22 mouse cellular contexts compared by ENCODE assay signal in genomic region chr16:32708457-32709033, GRCm38 (mm10). TPM values are rescaled to one million over a fixed set of nuclear protein-coding genes. Genes with fewer than 3 reads are reported as not detected.
A peak's percentile ranks its signal among the peaks of the same experiment; 100 is the strongest.
DNase-seq lines count a peak whose midpoint lies in the region; ATAC-seq and TF ChIP-seq lines count a peak whose summit lies in the region.
"Had no signal": no experiment of that assay in that cellular context is flagged by ENCODE, and none has a peak within 500 bp of the region (broad histone marks: within the 10 kb centered on the region; RNA-seq: fewer than 3 reads in every experiment).

No protein-coding gene starts in this region.

- no peak for DNase-seq in embryonic facial prominence, embryonic 14.5 days (ENCODE audit: low spot score)
- DNase-seq in embryonic facial prominence, embryonic 10.5 days (ENCODE audit: low spot score): no peak
- DNase-seq in kidney, adult 8-10 months: no peak
- no peak for DNase-seq in layer of hippocampus, postnatal 10 days (ENCODE audit: low spot score in 2 of 2)
- DNase-seq in cerebellum, adult 2 months: no peak
- DNase-seq: adrenal gland, postnatal 10 days; cerebellum, postnatal 14 days; gastrocnemius, adult 2 months; midbrain, embryonic 14.5 days; spleen, adult 18-20 months; thymus, postnatal 14 days had no signal

- H3K9me3 ChIP-seq in embryonic facial prominence, embryonic 14.5 days (ENCODE audit: control insufficient read depth, low read length): no peaks in the 10 kb centered on the region
- H3K9me3 ChIP-seq in embryonic facial prominence, embryonic 10.5 days: peaks cover 3% of the 10 kb centered on the region; the same call in 1 of the 2 replicates
- H3K9me3 ChIP-seq in kidney, embryonic 14.5 days (ENCODE audit: control insufficient read depth, low read length): no peaks in the 10 kb centered on the region
- no peaks in the 10 kb centered on the region for H3K9me3 ChIP-seq in E14TG2a.4 (ENCODE audit: low read length)
- H3K9me3 ChIP-seq: forebrain, embryonic 12.5 days; limb, embryonic 13.5 days; liver, embryonic 15.5 days had no signal

- no peaks in the 10 kb centered on the region for H3K36me3 ChIP-seq in embryonic facial prominence, embryonic 14.5 days (ENCODE audit: control insufficient read depth, insufficient read depth, low read length)
- H3K36me3 ChIP-seq in embryonic facial prominence, embryonic 10.5 days (replicated peaks): no peaks in the 10 kb centered on the region
- no peaks in the 10 kb centered on the region for H3K36me3 ChIP-seq in kidney, embryonic 14.5 days (ENCODE audit: control insufficient read depth, insufficient read depth, low read length)
- H3K36me3 ChIP-seq in E14TG2a.4 (ENCODE audit: insufficient read depth, low read length): no peaks in the 10 kb centered on the region
- H3K36me3 ChIP-seq in small intestine, adult 2 months (ENCODE audit: control insufficient read depth, insufficient read depth, low read length): no peaks in the 10 kb centered on the region
- H3K36me3 ChIP-seq: forebrain, embryonic 12.5 days; limb, embryonic 13.5 days; liver, embryonic 15.5 days had no signal

- H3K27ac ChIP-seq in embryonic facial prominence, embryonic 14.5 days (replicated peaks; ENCODE audit: low read depth, low read length): no peak overlapping the region
- H3K27ac ChIP-seq in embryonic facial prominence, embryonic 10.5 days (replicated peaks): no peak overlapping the region
- H3K27ac ChIP-seq in kidney, embryonic 14.5 days (ENCODE audit: low read depth, low read length): 0 out of 2 replicates have a peak overlapping the region, but pooled peaks have one; percentile 6
- peak overlapping the region; percentile 82 for H3K27ac ChIP-seq in small intestine, adult 2 months (ENCODE audit: insufficient read depth, low read depth, low read length)
- no peak overlapping the region for H3K27ac ChIP-seq in cerebellum, adult 2 months (ENCODE audit: insufficient read depth, low read length)
- H3K27ac ChIP-seq: forebrain, embryonic 12.5 days; gastrocnemius, adult 2 months; limb, embryonic 13.5 days; liver, embryonic 15.5 days had no signal

- H3K9ac ChIP-seq in embryonic facial prominence, embryonic 14.5 days (ENCODE audit: low read depth, low read length): no peak overlapping the region
- no peak overlapping the region for H3K9ac ChIP-seq in kidney, embryonic 14.5 days (ENCODE audit: low read depth, low read length)
- H3K9ac ChIP-seq: forebrain, embryonic 12.5 days; limb, embryonic 13.5 days; liver, embryonic 15.5 days had no signal

- no peak for TF ChIP-seq CTCF in E14TG2a.4 (conservative IDR thresholded peaks at IDR 0.05; ENCODE audit: low read length)
- no peak for TF ChIP-seq CTCF in small intestine, adult 2 months (IDR thresholded peaks at IDR 0.05; ENCODE audit: extremely low read depth, insufficient read length, insufficient replicate concordance, low read depth, low read length)
- TF ChIP-seq CTCF in cerebellum, adult 2 months (IDR thresholded peaks at IDR 0.05; ENCODE audit: borderline replicate concordance, insufficient read depth, low read depth, low read length): no peak

- 88% methylated on average over 10 of the region's 10 CpGs for WGBS in embryonic facial prominence, embryonic 14.5 days
- 87% methylated on average over 10 of the region's 10 CpGs for WGBS in embryonic facial prominence, embryonic 10.5 days
- 53% methylated on average over 10 of the region's 10 CpGs for WGBS in kidney, embryonic 14.5 days
- 17% methylated on average over 10 of the region's 10 CpGs for WGBS in small intestine, adult 2 months
- WGBS in cerebellum, adult 2 months: 71% methylated on average over 10 of the region's 10 CpGs

- peaks cover 4% of the 10 kb centered on the region; the same call in 1 of the 2 replicates for H3K4me1 ChIP-seq in embryonic facial prominence, embryonic 14.5 days (ENCODE audit: control insufficient read depth, insufficient read depth, low read length)
- peaks cover 42% of the 10 kb centered on the region for H3K4me1 ChIP-seq in embryonic facial prominence, embryonic 10.5 days
- peaks cover 11% of the 10 kb centered on the region; the same call in 1 of the 2 replicates for H3K4me1 ChIP-seq in kidney, embryonic 14.5 days (ENCODE audit: control insufficient read depth, insufficient read depth, low read length)
- H3K4me1 ChIP-seq in E14TG2a.4 (replicated peaks; ENCODE audit: low read depth, low read length): peaks cover 53% of the 10 kb centered on the region
- peaks cover 31% of the 10 kb centered on the region for H3K4me1 ChIP-seq in small intestine, adult 2 months (ENCODE audit: control insufficient read depth, insufficient read depth, insufficient read length, low read length)
- H3K4me1 ChIP-seq in cerebellum, adult 2 months (ENCODE audit: control insufficient read depth, insufficient read depth, low read length): no peaks in the 10 kb centered on the region; the same call in 1 of the 2 replicates
- H3K4me1 ChIP-seq: forebrain, embryonic 12.5 days had no signal

- H3K27me3 ChIP-seq in embryonic facial prominence, embryonic 14.5 days (replicated peaks; ENCODE audit: control insufficient read depth, insufficient read depth, low read length): no peaks in the 10 kb centered on the region
- H3K27me3 ChIP-seq in embryonic facial prominence, embryonic 10.5 days (replicated peaks; ENCODE audit: low read depth, poor library complexity, severe bottlenecking): no peaks in the 10 kb centered on the region
- no peaks in the 10 kb centered on the region for H3K27me3 ChIP-seq in kidney, embryonic 14.5 days (ENCODE audit: control insufficient read depth, insufficient read depth, low read length)
- 0 out of 2 replicates have a peak, but pooled peaks cover 4% of the 10 kb centered on the region for H3K27me3 ChIP-seq in E14TG2a.4 (ENCODE audit: insufficient read depth, low read length)
- H3K27me3 ChIP-seq in small intestine, adult 2 months (ENCODE audit: control insufficient read depth, insufficient read depth, low read length): no peaks in the 10 kb centered on the region
- no peaks in the 10 kb centered on the region for H3K27me3 ChIP-seq in cerebellum, adult 2 months (ENCODE audit: control insufficient read depth, insufficient read depth, low read length)
- H3K27me3 ChIP-seq: forebrain, embryonic 12.5 days; liver, embryonic 15.5 days had no signal

- H3K4me2 ChIP-seq in embryonic facial prominence, embryonic 14.5 days (ENCODE audit: low read depth, low read length): no peak overlapping the region
- H3K4me2 ChIP-seq in kidney, embryonic 14.5 days (replicated peaks; ENCODE audit: low read depth, low read length): peak overlapping the region; percentile 8; the same call in 1 of the 2 replicates
- H3K4me2 ChIP-seq: forebrain, embryonic 12.5 days; limb, embryonic 13.5 days had no signal

- TF ChIP-seq POLR2A in small intestine, adult 2 months (IDR thresholded peaks at IDR 0.05; ENCODE audit: low read depth, low read length): no peak; the same call in 1 of the 2 replicates
- TF ChIP-seq POLR2A in cerebellum, adult 2 months (IDR thresholded peaks at IDR 0.05; ENCODE audit: borderline replicate concordance, insufficient read depth, low read length): no peak

- ATAC-seq in embryonic facial prominence, embryonic 14.5 days (ENCODE audit: low read depth): peak; percentile 48; the same call in 1 of the 2 replicates
- ATAC-seq in kidney, embryonic 14.5 days (ENCODE audit: low FRiP score, low TSS enrichment): peak; percentile 22; the same call in 1 of the 2 replicates
- ATAC-seq: activated CD4-positive, CD25-positive, alpha-beta regulatory T cell, adult 4 months had no signal

- H3K4me3 ChIP-seq in embryonic facial prominence, embryonic 14.5 days (ENCODE audit: low read depth, low read length): no peak overlapping the region
- H3K4me3 ChIP-seq in embryonic facial prominence, embryonic 10.5 days: no peak overlapping the region
- H3K4me3 ChIP-seq in kidney, embryonic 14.5 days (ENCODE audit: low read length): no peak overlapping the region
- peak overlapping the region; percentile 35 for H3K4me3 ChIP-seq in E14TG2a.4 (replicated peaks; ENCODE audit: low read length)
- H3K4me3 ChIP-seq in small intestine, adult 2 months (ENCODE audit: low read depth, low read length): peak overlapping the region; percentile 41
- H3K4me3 ChIP-seq in cerebellum, adult 2 months (replicated peaks; ENCODE audit: insufficient read depth, low read depth, low read length): no peak overlapping the region
- H3K4me3 ChIP-seq: forebrain, embryonic 12.5 days; gastrocnemius, adult 2 months; limb, embryonic 13.5 days; liver, embryonic 15.5 days; myocyte had no signal

RNA-seq across cellular contexts. Expression of gene Muc4, which starts 27.1 kb away (rescaled TPM):
- 1.6 and 1.8 TPM in 2 replicates for polyA plus RNA-seq in embryonic facial prominence, embryonic 14.5 days (2014; fragmentation: Nextera tagmentation; extraction: Ambion mirVana)
- 0.26 and 0.29 TPM in 2 replicates for polyA plus RNA-seq in embryonic facial prominence, embryonic 10.5 days (2016; fragmentation: Nextera tagmentation; extraction: Ambion mirVana)
- polyA plus RNA-seq in kidney, embryonic 14.5 days (2014; fragmentation: Nextera tagmentation; extraction: Ambion mirVana): 0.27 TPM in 1 of 2 replicates, not detected in the other
- 18.8 and 39.8 TPM in 2 replicates for polyA plus RNA-seq in small intestine, adult 2 months (2012; rRNA removed)
- not detected for total RNA-seq in layer of hippocampus, postnatal 10 days (2021)
- polyA plus RNA-seq in cerebellum, adult 2 months (2012; rRNA removed): 0.03 TPM in 1 of 2 replicates, not detected in the other
- total RNA-seq: granulocyte monocyte progenitor cell, adult 5-6 weeks; layer of hippocampus, postnatal 25 days; left cerebral cortex, postnatal 10 days had no signal
- polyA plus RNA-seq: activated CD4-positive, CD25-positive, alpha-beta regulatory T cell, adult 4 months; limb, embryonic 13.5 days had no signal

Comparison
In these comparisons a context has a peak if more than half of its experiments do, and no peak if none do; other contexts are left out.
1. H3K27ac ChIP-seq: peak in kidney, embryonic 14.5 days (single experiment) and small intestine, adult 2 months (single experiment); none in embryonic facial prominence, embryonic 14.5 days (single experiment), embryonic facial prominence, embryonic 10.5 days (single experiment) and cerebellum, adult 2 months (single experiment).
2. H3K4me3 ChIP-seq: peak in E14TG2a.4 (single experiment) and small intestine, adult 2 months (single experiment); none in embryonic facial prominence, embryonic 14.5 days (single experiment), embryonic facial prominence, embryonic 10.5 days (single experiment), kidney, embryonic 14.5 days (single experiment) and cerebellum, adult 2 months (single experiment).